Comparison of ENCODE assay signal across 8 mouse cellular contexts in the genomic region with DNA sequence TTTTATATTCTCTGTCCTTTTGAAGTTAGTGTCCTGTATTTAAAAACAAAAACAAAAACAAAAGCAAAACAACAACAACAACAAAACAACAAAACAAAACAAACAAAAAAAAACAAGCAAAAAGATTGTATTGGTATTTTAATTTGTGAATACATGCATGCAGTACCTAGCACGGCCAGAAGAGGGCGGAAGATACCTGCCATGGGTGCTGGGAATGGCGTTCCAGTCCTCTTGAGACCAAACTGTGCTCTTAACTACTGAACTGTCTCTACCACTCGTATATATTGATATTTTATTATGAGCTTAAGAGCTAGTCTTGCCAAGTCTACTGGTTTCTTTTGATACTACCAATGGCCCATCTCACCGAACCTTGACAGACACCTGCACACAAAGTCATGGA. TPM values are rescaled to one million over a fixed set of nuclear protein-coding genes. Genes with fewer than 3 reads are reported as not detected.
DNase-seq lines count a peak whose midpoint lies in the region; ATAC-seq and TF ChIP-seq lines count a peak whose summit lies in the region.
"Had no signal": no experiment of that assay in that cellular context is flagged by ENCODE, and none has a peak within 500 bp of the region (broad histone marks: within the 10 kb centered on the region; RNA-seq: fewer than 3 reads in every experiment).

No protein-coding gene starts in this region.

- TF ChIP-seq CTCF in layer of hippocampus, adult 2 months (conservative IDR thresholded peaks at IDR 0.05) = peak; percentile 87
- TF ChIP-seq CTCF in G1E (IDR thresholded peaks at IDR 0.05; ENCODE audit: low read depth, low read length) = peak; percentile 59
- TF ChIP-seq CTCF in stomach, postnatal 0 days (IDR thresholded peaks at IDR 0.05; ENCODE audit: low read depth) = peak; percentile 94

- peaks cover 3% of the 10 kb centered on the region; the same call in 1 of the 2 replicates for H3K4me1 ChIP-seq in G1E (ENCODE audit: insufficient read depth, low read depth, low read length)
- H3K4me1 ChIP-seq in stomach, postnatal 0 days (replicated peaks; ENCODE audit: control insufficient read depth, insufficient read depth) = no peaks in the 10 kb centered on the region
- H3K4me1 ChIP-seq: liver, embryonic 15.5 days had no signal

- no peak for TF ChIP-seq EP300 in stomach, postnatal 0 days (optimal IDR thresholded peaks at IDR 0.05)

- ATAC-seq in G1E (ENCODE audit: extremely low read depth, insufficient number of reproducible peaks, low FRiP score, poor library complexity, severe bottlenecking) = no peak
- peak; percentile 79 for ATAC-seq in granulocyte monocyte progenitor cell, adult 5-6 weeks (replicated peaks; ENCODE audit: poor library complexity, severe bottlenecking)
- ATAC-seq in stomach, postnatal 0 days (ENCODE audit: low FRiP score, low TSS enrichment) = no peak

- 23% methylated on average over 5 of the region's 5 CpGs for WGBS in stomach, postnatal 0 days

- no peak overlapping the region for H3K9ac ChIP-seq in stomach, postnatal 0 days (ENCODE audit: low read length)
- H3K9ac ChIP-seq: liver, embryonic 15.5 days had no signal

- no peak for DNase-seq in layer of hippocampus, adult 2 months (ENCODE audit: low spot score in 2 of 2)
- no peak for DNase-seq in layer of hippocampus, postnatal 36 days
- peak; percentile 75 for DNase-seq in CD4-positive, CD25-positive, alpha-beta regulatory T cell, adult 2 months (ENCODE audit: low read depth, low spot score)
- DNase-seq in G1E (ENCODE audit: low spot score) = no peak
- DNase-seq in stomach, postnatal 0 days (ENCODE audit: low spot score) = peak; percentile 77
- DNase-seq in thymus, adult 18-20 months = no peak

- peaks cover 13% of the 10 kb centered on the region for H3K27me3 ChIP-seq in G1E (ENCODE audit: insufficient read depth, low read length)
- H3K27me3 ChIP-seq in stomach, postnatal 0 days (ENCODE audit: control insufficient read depth, insufficient read depth, low read length) = no peaks in the 10 kb centered on the region
- H3K27me3 ChIP-seq: liver, embryonic 15.5 days had no signal

- no peak overlapping the region for H3K4me3 ChIP-seq in layer of hippocampus, adult 2 months
- no peak overlapping the region for H3K4me3 ChIP-seq in G1E (ENCODE audit: low read depth, low read length)
- no peak overlapping the region for H3K4me3 ChIP-seq in stomach, postnatal 0 days (ENCODE audit: low read depth, low read length)
- H3K4me3 ChIP-seq: liver, embryonic 15.5 days had no signal

- no peak overlapping the region for H3K4me2 ChIP-seq in stomach, postnatal 0 days (replicated peaks; ENCODE audit: low read depth)
- H3K4me2 ChIP-seq: liver, embryonic 15.5 days had no signal

- H3K9me3 ChIP-seq in G1E (replicated peaks) = no peaks in the 10 kb centered on the region
- no peaks in the 10 kb centered on the region for H3K9me3 ChIP-seq in stomach, postnatal 0 days (ENCODE audit: control insufficient read depth, low read length)
- H3K9me3 ChIP-seq: liver, embryonic 15.5 days had no signal

- no peak overlapping the region for H3K27ac ChIP-seq in layer of hippocampus, adult 2 months
- H3K27ac ChIP-seq in stomach, postnatal 0 days (replicated peaks) = no peak overlapping the region
- H3K27ac ChIP-seq: liver, embryonic 15.5 days had no signal

- H3K36me3 ChIP-seq in G1E (replicated peaks) = no peaks in the 10 kb centered on the region
- H3K36me3 ChIP-seq in stomach, postnatal 0 days (ENCODE audit: control insufficient read depth, insufficient read depth, low read length) = no peaks in the 10 kb centered on the region
- H3K36me3 ChIP-seq: liver, embryonic 15.5 days had no signal

RNA-seq across cellular contexts. Expression of a gene that starts 18.6 kb away (rescaled TPM):
- total RNA-seq in layer of hippocampus, adult 2 months (2021) = 10 to 100 TPM; 44.0 to 46.4 TPM
- 10 to 100 TPM; 47.0 to 49.1 TPM for total RNA-seq in layer of hippocampus, postnatal 36 days (2021)
- 9.9 and 10.3 TPM in 2 replicates for total RNA-seq in G1E (2014; fragmentation: Nextera tagmentation)
- total RNA-seq in G1E (2017) = 8.4 and 9.5 TPM in 2 replicates
- polyA plus RNA-seq in G1E (2012) = 7.7 and 8.0 TPM in 2 replicates
- total RNA-seq in granulocyte monocyte progenitor cell, adult 5-6 weeks (2014; fragmentation: Nextera tagmentation) = 9.0 and 10.6 TPM in 2 replicates
- total RNA-seq in granulocyte monocyte progenitor cell, adult 5-6 weeks (2017) = 10.9 and 11.4 TPM in 2 replicates
- polyA plus RNA-seq in stomach, postnatal 0 days (2015; fragmentation: Nextera tagmentation; extraction: Ambion mirVana) = 2.6 and 3.1 TPM in 2 replicates

RNA-seq across cellular contexts. Expression of a gene that starts 19.5 kb away (rescaled TPM):
- total RNA-seq in layer of hippocampus, adult 2 months (2021) = 10 to 100 TPM; 99.2 to 99.8 TPM
- 10 to 100 TPM; 88.2 to 97.5 TPM for total RNA-seq in layer of hippocampus, postnatal 36 days (2021)
- total RNA-seq in G1E (2014; fragmentation: Nextera tagmentation) (152 and 180 TPM in 2 replicates), G1E (2017) (219 and 231 TPM in 2 replicates)
- 144 and 175 TPM in 2 replicates for polyA plus RNA-seq in G1E (2012)
- total RNA-seq in granulocyte monocyte progenitor cell, adult 5-6 weeks (2014; fragmentation: Nextera tagmentation) = 117 and 132 TPM in 2 replicates
- 217 and 233 TPM in 2 replicates for total RNA-seq in granulocyte monocyte progenitor cell, adult 5-6 weeks (2017)
- polyA plus RNA-seq in stomach, postnatal 0 days (2015; fragmentation: Nextera tagmentation; extraction: Ambion mirVana) = 68.6 and 69.7 TPM in 2 replicates

RNA-seq across cellular contexts. Expression of a gene that starts 58.2 kb away (rescaled TPM):
- 1 to 10 TPM; 8.2 to 8.6 TPM for total RNA-seq in layer of hippocampus, adult 2 months (2021)
- 10 to 100 TPM in 1 of 2 experiments, 1 to 10 TPM in 1; 8.6 to 11.8 TPM for total RNA-seq in layer of hippocampus, postnatal 36 days (2021)
- 2.9 and 7.1 TPM in 2 replicates for total RNA-seq in G1E (2014; fragmentation: Nextera tagmentation)
- 4.1 and 6.8 TPM in 2 replicates for total RNA-seq in G1E (2017)
- polyA plus RNA-seq in G1E (2012) = 3.1 and 3.8 TPM in 2 replicates
- 3.7 and 4.6 TPM in 2 replicates for total RNA-seq in granulocyte monocyte progenitor cell, adult 5-6 weeks (2014; fragmentation: Nextera tagmentation)
- 2.7 and 4.6 TPM in 2 replicates for total RNA-seq in granulocyte monocyte progenitor cell, adult 5-6 weeks (2017)
- polyA plus RNA-seq in stomach, postnatal 0 days (2015; fragmentation: Nextera tagmentation; extraction: Ambion mirVana) = 27.8 and 29.4 TPM in 2 replicates

Comparison
In these comparisons a context has a peak if more than half of its experiments do, and no peak if none do; other contexts are left out.
1. DNase-seq: peak in CD4-positive, CD25-positive, alpha-beta regulatory T cell, adult 2 months (single experiment) and stomach, postnatal 0 days (single experiment); none in layer of hippocampus, adult 2 months (0 of 2), layer of hippocampus, postnatal 36 days (0 of 2), G1E (single experiment) and thymus, adult 18-20 months (0 of 2).
2. Peak in every context shown above with its lines, with median percentiles within 50 percentile points of each other: CTCF ChIP-seq.